15 mouse cellular contexts compared by ENCODE assay signal in genomic region chr9:112831102-112831501, GRCm38 (mm10).
DNase-seq lines count a peak whose midpoint lies in the region; ATAC-seq lines count a peak whose summit lies in the region.
"Had no signal": no experiment of that assay in that cellular context is flagged by ENCODE, and none has a peak within 500 bp of the region (broad histone marks: within the 10 kb centered on the region; RNA-seq: fewer than 3 reads in every experiment).

No protein-coding gene starts in this region.

- no peak overlapping the region for H3K4me2 ChIP-seq in forebrain, embryonic 14.5 days (ENCODE audit: low read length)
- H3K4me2 ChIP-seq in forebrain, embryonic 13.5 days = no peak overlapping the region
- H3K4me2 ChIP-seq: heart, embryonic 13.5 days had no signal

- 64% methylated on average over 2 of the region's 2 CpGs for WGBS in forebrain, embryonic 14.5 days
- WGBS in forebrain, embryonic 13.5 days = 80% methylated on average over 2 of the region's 2 CpGs

- H3K4me3 ChIP-seq in forebrain, embryonic 14.5 days (ENCODE audit: low read depth, low read length) = no peak overlapping the region
- H3K4me3 ChIP-seq in forebrain, embryonic 13.5 days = no peak overlapping the region
- H3K4me3 ChIP-seq: heart, embryonic 13.5 days; hindbrain, embryonic 10.5 days had no signal

- intact Hi-C loops in left cerebral cortex, postnatal 36 days (cut with DNase I) = loop anchor here (10.0 kb wide), 1 partner anchor 366 kb away; no protein-coding TSS in a partner anchor

- ATAC-seq in forebrain, embryonic 14.5 days = no peak
- no peak for ATAC-seq in forebrain, embryonic 13.5 days
- ATAC-seq: inflammation-experienced regulatory T-cells, adult 6 months had no signal

- H3K36me3 ChIP-seq in forebrain, embryonic 14.5 days (ENCODE audit: control insufficient read depth, insufficient read depth, low read length) = no peaks in the 10 kb centered on the region
- no peaks in the 10 kb centered on the region for H3K36me3 ChIP-seq in forebrain, embryonic 13.5 days (ENCODE audit: poor library complexity, severe bottlenecking)
- H3K36me3 ChIP-seq: heart, embryonic 13.5 days; hindbrain, embryonic 10.5 days had no signal

- H3K9me3 ChIP-seq in forebrain, embryonic 14.5 days (replicated peaks; ENCODE audit: control insufficient read depth, low read length) = no peaks in the 10 kb centered on the region
- H3K9me3 ChIP-seq in forebrain, embryonic 13.5 days (replicated peaks) = no peaks in the 10 kb centered on the region
- H3K9me3 ChIP-seq: heart, embryonic 13.5 days; hindbrain, embryonic 10.5 days had no signal

- DNase-seq in forebrain, embryonic 14.5 days (ENCODE audit: low spot score) = peak; percentile 42
- peak; percentile 35 for DNase-seq in left cerebral cortex, adult 11 months (ENCODE audit: low spot score)
- no peak for DNase-seq in left cerebral cortex, postnatal 36 days (ENCODE audit: low spot score in 2 of 2)
- DNase-seq in cerebellum, adult 18-20 months = peak; percentile 23 to 33
- DNase-seq in left cerebral cortex, adult 8-10 months (ENCODE audit: low spot score in 2 of 2) = peak; percentile 16 to 61
- DNase-seq in ovary, postnatal 10 days (ENCODE audit: low spot score) = no peak
- DNase-seq in spleen, postnatal 4 days (ENCODE audit: low spot score in 2 of 2) = no peak
- DNase-seq: gastrocnemius, postnatal 25 days; liver; lung, adult 2 months; thymus, postnatal 4 days had no signal

- H3K4me1 ChIP-seq in forebrain, embryonic 14.5 days (ENCODE audit: control insufficient read depth, insufficient read depth, low read length) = no peaks in the 10 kb centered on the region
- H3K4me1 ChIP-seq in forebrain, embryonic 13.5 days = no peaks in the 10 kb centered on the region
- H3K4me1 ChIP-seq: hindbrain, embryonic 10.5 days had no signal

- H3K27me3 ChIP-seq in forebrain, embryonic 14.5 days (replicated peaks; ENCODE audit: control insufficient read depth, insufficient read depth, low read length) = no peaks in the 10 kb centered on the region
- H3K27me3 ChIP-seq in forebrain, embryonic 13.5 days = no peaks in the 10 kb centered on the region
- H3K27me3 ChIP-seq: heart, embryonic 13.5 days had no signal

- H3K9ac ChIP-seq in forebrain, embryonic 14.5 days (ENCODE audit: low read length) = no peak overlapping the region
- no peak overlapping the region for H3K9ac ChIP-seq in forebrain, embryonic 13.5 days
- H3K9ac ChIP-seq: heart, embryonic 13.5 days had no signal

- H3K27ac ChIP-seq in forebrain, embryonic 14.5 days (ENCODE audit: low read depth, low read length) = no peak overlapping the region
- no peak overlapping the region; the same call in 1 of the 2 replicates for H3K27ac ChIP-seq in forebrain, embryonic 13.5 days
- H3K27ac ChIP-seq: heart, embryonic 13.5 days; hindbrain, embryonic 10.5 days had no signal

Comparison
In these comparisons a context has a peak if more than half of its experiments do, and no peak if none do; other contexts are left out.
1. DNase-seq: peak in forebrain, embryonic 14.5 days (single experiment), left cerebral cortex, adult 11 months (single experiment), cerebellum, adult 18-20 months (2 of 2) and left cerebral cortex, adult 8-10 months (2 of 2); none in left cerebral cortex, postnatal 36 days (0 of 2), ovary, postnatal 10 days (single experiment) and spleen, postnatal 4 days (0 of 2).